Mouse (Mus musculus): Measurements from ENCODE around the gene Esrrg.

DNA sequence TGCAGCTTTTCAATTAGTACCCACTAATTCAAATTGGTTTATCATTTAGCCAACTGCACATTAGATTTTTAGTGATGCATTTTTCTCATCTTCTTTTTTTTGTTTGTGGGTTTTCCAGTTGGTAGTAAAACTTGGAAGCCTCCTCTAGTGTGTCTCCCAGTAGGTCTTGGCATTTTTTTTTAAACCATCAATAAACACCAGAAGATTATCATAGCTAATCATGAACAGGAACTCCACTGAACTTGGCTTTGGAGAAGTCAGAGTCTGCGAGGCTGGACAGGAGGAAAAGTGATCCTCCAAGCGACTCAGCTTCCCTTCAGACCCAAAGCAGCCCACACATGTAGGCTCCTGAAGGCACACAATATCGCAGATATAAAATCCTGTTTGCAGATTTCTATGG is 155.2 kb downstream of the Esrrg start:
- no peak for TF ChIP-seq CTCF (IDR thresholded peaks at IDR 0.05; ENCODE audit: extremely low read depth, insufficient read depth, insufficient read length, insufficient replicate concordance)
- TF ChIP-seq POLR2A (IDR thresholded peaks at IDR 0.05; ENCODE audit: low read depth, low read length): no peak
